Mouse (Mus musculus) CH12.LX (cell line): ENCODE data around the gene B430306N03Rik. TPM values are rescaled to one million over a fixed set of nuclear protein-coding genes. Genes with fewer than 3 reads are reported as not detected.

ENCODE experiments used
- DNase-seq: peaks from one replicate; pipeline ENCODE4 v3.0.0-alpha.2; 2013; ENCODE audit errors: extremely low read depth
- H3K27ac ChIP-seq: 2 replicates; pipeline ENCODE4 v1.5.1; 2012; ENCODE audit warnings: low read depth, mild to moderate bottlenecking, control low read depth, moderate library complexity; ENCODE audit not compliant: insufficient read depth
- H3K27me3 ChIP-seq: replicated peaks from 2 replicates; pipeline ENCODE3; 2012; ENCODE audit warnings: inconsistent platforms
- H3K36me3 ChIP-seq, 2 experiments: replicated peaks in 1 of 2; 2 replicates each; pipeline versions ENCODE3 to v1.6.1; 2012; ENCODE audit warnings: inconsistent platforms in 1 of 2, low read length in 1 of 2, mild to moderate bottlenecking in 1 of 2, mixed read lengths in 1 of 2, moderate library complexity in 1 of 2; ENCODE audit not compliant: control insufficient read depth in 1 of 2, insufficient read depth in 1 of 2
- H3K4me1 ChIP-seq, 2 experiments: 2 replicates each; pipeline ENCODE4 v1.6.1; 2012; ENCODE audit warnings: inconsistent platforms in 1 of 2, moderate library complexity in 1 of 2; ENCODE audit not compliant: insufficient read depth in 2 of 2, control insufficient read depth in 1 of 2
- H3K4me2 ChIP-seq: 2 replicates; pipeline ENCODE4 v1.6.1; 2012; ENCODE audit warnings: low read depth, mild to moderate bottlenecking, control low read depth; ENCODE audit not compliant: poor library complexity, insufficient read depth, severe bottlenecking
- H3K4me3 ChIP-seq, 3 experiments: fragments of 150-350 bp in 1 of 3; sonication (generic) in 1 of 3; replicated peaks in 1 of 3; 2 replicates each; pipeline versions ENCODE3 to v1.5.1; 2011 to 2012; ENCODE audit warnings: low read depth in 2 of 3, low read length in 2 of 3, mild to moderate bottlenecking in 2 of 3, moderate library complexity in 2 of 3, control low read depth in 1 of 3, improper control_type of control experiment in 1 of 3, inconsistent platforms in 1 of 3, mixed read lengths in 1 of 3; ENCODE audit not compliant: poor library complexity in 1 of 3
- H3K79me2 ChIP-seq: replicated peaks from 2 replicates; pipeline ENCODE4 v1.6.1; 2012; ENCODE audit warnings: mild to moderate bottlenecking, moderate library complexity; ENCODE audit not compliant: control insufficient read depth, poor library complexity, insufficient read depth, severe bottlenecking; ENCODE audit errors: extremely low read depth
- H3K9ac ChIP-seq: 2 replicates; pipeline ENCODE4 v1.6.1; 2012; ENCODE audit warnings: low read depth, mild to moderate bottlenecking, control low read depth, moderate library complexity; ENCODE audit not compliant: insufficient read depth
- H3K9me3 ChIP-seq: replicated peaks from 2 replicates; pipeline ENCODE3; 2012; ENCODE audit warnings: low read length, inconsistent platforms, mixed read lengths
- BHLHE40 ChIP-seq: IDR thresholded peaks from 2 replicates; pipeline ENCODE4 v1.6.1; 2011; ENCODE audit warnings: mild to moderate bottlenecking, low read depth, low read length, improper control_type of control experiment
- CTCF ChIP-seq, 2 experiments: IDR thresholded peaks in 1 of 2; conservative IDR thresholded peaks in 1 of 2; 2 replicates each; pipeline ENCODE4 v1.5.1; 2011 to 2012; ENCODE audit warnings: low read depth in 2 of 2, low read length in 2 of 2, improper control_type of control experiment in 1 of 2, inconsistent platforms in 1 of 2, mild to moderate bottlenecking in 1 of 2, moderate library complexity in 1 of 2
- ETS1 ChIP-seq: conservative IDR thresholded peaks from 2 replicates; pipeline ENCODE4 v1.6.1; 2012; ENCODE audit warnings: low read depth, mild to moderate bottlenecking, inconsistent platforms, low read length, improper control_type of control experiment, moderate library complexity
- GABPA ChIP-seq: IDR thresholded peaks from 2 replicates; pipeline ENCODE4 v1.6.1; 2012; ENCODE audit warnings: low read depth, low read length, improper control_type of control experiment, inconsistent platforms; ENCODE audit not compliant: insufficient replicate concordance
- HCFC1 ChIP-seq: IDR thresholded peaks from 2 replicates; pipeline ENCODE4 v1.6.1; 2012; ENCODE audit warnings: low read depth, mild to moderate bottlenecking, inconsistent platforms, low read length, improper control_type of control experiment
- JUND ChIP-seq: conservative IDR thresholded peaks from 2 replicates; pipeline ENCODE4 v1.6.1; 2011; ENCODE audit warnings: low read depth, low read length, improper control_type of control experiment
- KAT2A ChIP-seq: IDR thresholded peaks from 2 replicates; pipeline ENCODE4 v1.6.1; 2012; ENCODE audit warnings: low read length, improper control_type of control experiment, inconsistent platforms; ENCODE audit not compliant: insufficient replicate concordance
- MAFK ChIP-seq: IDR thresholded peaks from 2 replicates; pipeline ENCODE4 v1.6.1; 2011; ENCODE audit warnings: low read length, improper control_type of control experiment; ENCODE audit not compliant: insufficient replicate concordance
- MAZ ChIP-seq: IDR thresholded peaks from 2 replicates; pipeline ENCODE4 v1.6.1; 2012; ENCODE audit warnings: low read depth, mild to moderate bottlenecking, inconsistent platforms, low read length, improper control_type of control experiment, moderate library complexity
- MEF2A ChIP-seq: IDR thresholded peaks from 2 replicates; pipeline ENCODE4 v1.6.1; 2014; ENCODE audit warnings: low read depth, mild to moderate bottlenecking, inconsistent platforms, low read length, improper control_type of control experiment, borderline replicate concordance
- MXI1 ChIP-seq: IDR thresholded peaks from 2 replicates; pipeline ENCODE4 v1.6.1; 2011; ENCODE audit warnings: mild to moderate bottlenecking, low read depth, low read length, improper control_type of control experiment
- MYC ChIP-seq: IDR thresholded peaks from 2 replicates; pipeline ENCODE4 v1.6.1; 2011; ENCODE audit warnings: low read depth, mild to moderate bottlenecking, improper control_type of control experiment, low read length
- NRF1 ChIP-seq: IDR thresholded peaks from 2 replicates; pipeline ENCODE4 v1.6.1; 2014; ENCODE audit warnings: low read depth, mild to moderate bottlenecking, inconsistent platforms, low read length, improper control_type of control experiment, moderate library complexity
- POLR2A ChIP-seq: IDR thresholded peaks from 2 replicates; pipeline ENCODE4 v1.6.1; 2011; ENCODE audit warnings: low read depth, mild to moderate bottlenecking, improper control_type of control experiment, low read length
- POLR2AphosphoS2 ChIP-seq: IDR thresholded peaks from 2 replicates; pipeline ENCODE4 v1.6.1; 2011; ENCODE audit warnings: low read depth, low read length, improper control_type of control experiment
- SIN3A ChIP-seq: IDR thresholded peaks from 2 replicates; pipeline ENCODE4 v1.6.1; 2012; ENCODE audit warnings: low read length, improper control_type of control experiment, inconsistent platforms
- SMC3 ChIP-seq: IDR thresholded peaks from 2 replicates; pipeline ENCODE4 v1.6.1; 2011; ENCODE audit warnings: low read depth, low read length, improper control_type of control experiment
- TBP ChIP-seq: conservative IDR thresholded peaks from 2 replicates; pipeline ENCODE4 v1.6.1; 2011; ENCODE audit warnings: low read depth, low read length, improper control_type of control experiment
- USF2 ChIP-seq: conservative IDR thresholded peaks from 2 replicates; pipeline ENCODE4 v1.6.1; 2011; ENCODE audit warnings: low read depth, low read length, improper control_type of control experiment
- ZKSCAN1 ChIP-seq: IDR thresholded peaks from 2 replicates; pipeline ENCODE4 v1.6.1; 2012; ENCODE audit warnings: low read depth, inconsistent platforms, low read length, improper control_type of control experiment, borderline replicate concordance
- dilution Hi-C: fragments of 300-500 bp; cut with MboI; formaldehyde crosslinking; loops from 2 replicates; pipeline ENCODE4 v1.14.3; 2020; ENCODE audit warnings: low sequenced_read_pairs; ENCODE audit not compliant: extremely low pct_unique_long_range_greater_than_20kb, extremely low pct_ligation_motif_present
- in situ Hi-C: fragments of 300-500 bp; cut with MboI; formaldehyde crosslinking; loops from 3 replicates; pipeline ENCODE4 v1.14.3; 2019; ENCODE audit warnings: low sequenced_read_pairs, low pct_ligation_motif_present, low pct_unique_long_range_greater_than_20kb, mixed read lengths
- polyA plus RNA-seq: library from polyadenylated mRNA; unstranded; fragments of >175 nt; gene quantifications from 2 replicates; pipeline ENCODE4 v1.2.1, GENCODE M21; 2012; ENCODE audit warnings: low read depth; ENCODE audit not compliant: insufficient read length
- total RNA-seq, 2 experiments: library from RNA; depleted of rRNA; stranded (reverse); fragments of 300-350 nt in 1 of 2; fragments of >200 nt in 1 of 2; gene quantifications; 2 replicates each; pipeline ENCODE4 v1.2.3; 2012 to 2014

The B430306N03Rik gene
- total and polyA plus RNA-seq, 3 experiments = 0.08 to 1.0 (median 0.21) TPM

DNA sequence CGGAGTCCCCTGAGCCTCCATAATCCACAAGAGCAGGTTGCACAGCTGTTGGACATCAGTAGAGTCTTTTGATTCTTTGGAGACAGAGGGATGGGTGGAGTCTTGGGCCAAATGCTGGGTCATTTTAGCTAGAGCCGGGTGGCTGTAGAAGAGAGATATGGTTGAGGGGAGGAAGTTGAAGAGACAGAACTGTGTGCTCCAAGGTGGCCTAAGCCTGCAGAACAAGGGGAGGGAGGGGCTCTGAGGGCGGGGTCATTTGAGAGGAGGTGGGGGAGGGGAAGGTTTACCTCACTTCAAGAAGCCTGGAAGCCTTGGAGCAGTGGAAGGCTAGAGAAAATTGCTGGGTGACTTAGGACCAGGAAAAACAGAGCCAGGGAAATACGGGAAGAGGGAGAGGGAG, 16.7 kb upstream of the B430306N03Rik start, which contains the start of gene Treml2:
Gene Treml2 (plus strand): TSS at position 296 of the 400 bp plus-strand sequence.
- Histone ChIP-seq H3K27ac (0 out of 2 replicates have a peak within 1 kb of the TSS, but pooled peaks have one; percentile 25), H3K4me3 (peak within 1 kb of the TSS; percentile 39 to 58 (median 55)), H3K4me2 (peak within 1 kb of the TSS; percentile 33), H3K9me3 (peaks cover 5% of the 10 kb centered on the region), H3K4me1 (peaks cover 18 to 54% of the 10 kb centered on the region in 2 experiments), H3K9ac (0 out of 2 replicates have a peak within 1 kb of the TSS, but pooled peaks have one; percentile 10), H3K79me2 (no peaks in the 10 kb centered on the region)
- dilution Hi-C loops = no loop called here
- TF ChIP-seq POLR2AphosphoS2 (no peak), SMC3 (no peak), MYC (no peak), JUND (no peak), TBP (no peak), MAFK (no peak), POLR2A (no peak), HCFC1 (no peak), MXI1 (no peak), CTCF (conservative IDR thresholded peaks at IDR 0.05 in 1 of 2, IDR thresholded peaks at IDR 0.05 in 1 of 2; ENCODE audit: low read depth in 2 of 2, low read length in 2 of 2) (no peak), GABPA (no peak), ZKSCAN1 (no peak), NRF1 (no peak), MAZ (no peak), USF2 (no peak), SIN3A (no peak), KAT2A (no peak)
- TF ChIP-seq, all 38 proteins: peak for 0
- no peaks in the 10 kb centered on the region for H3K27me3 ChIP-seq
- in situ Hi-C loops = loop anchor here (25.0 kb wide), 1 partner anchor 187 kb away; no protein-coding TSS in a partner anchor
- peak; percentile 37 for DNase-seq
- H3K36me3 ChIP-seq = peaks cover 0 to 19% of the 10 kb centered on the region in 2 experiments

- peak overlapping the region in 2 of 3 experiments; percentile 55 to 58 for H3K4me3 ChIP-seq
- no peak overlapping the region for H3K9ac ChIP-seq
- no peak overlapping the region for H3K27ac ChIP-seq
These were observed 16.2 kb upstream of the B430306N03Rik start for GRCm38 (mm10) chr17:48299756-48300155.

More at GRCm38 (mm10) chr17:48299756-48300155, 16.2 kb upstream of the B430306N03Rik start:
- Histone ChIP-seq H3K4me2 (peak overlapping the region; percentile 33), H3K79me2 (no peaks in the 10 kb centered on the region), H3K4me1 (peaks cover 15 to 50% of the 10 kb centered on the region in 2 experiments), H3K27me3 (no peaks in the 10 kb centered on the region), H3K36me3 (peaks cover 0 to 22% of the 10 kb centered on the region in 2 experiments), H3K9me3 (peaks cover 5% of the 10 kb centered on the region)
- dilution Hi-C loops (no loop called here), in situ Hi-C loops (loop anchor here (25.0 kb wide), 1 partner anchor 187 kb away; no protein-coding TSS in a partner anchor)
- DNase-seq = peak; percentile 71
- TF ChIP-seq MEF2A = peak; percentile 83
- peak; percentile 50 for TF ChIP-seq ETS1
- TF ChIP-seq ZKSCAN1 = no peak
- peak; percentile 97 for TF ChIP-seq BHLHE40
- TF ChIP-seq, all 38 proteins: peak for 3
